Mouse (Mus musculus) liver, postnatal 0 days (tissue): ENCODE data around the gene Cdk5r1. TPM values are rescaled to one million over a fixed set of nuclear protein-coding genes. Genes with fewer than 3 reads are reported as not detected.
A peak's percentile ranks its signal among the peaks of the same experiment; 100 is the strongest.

Source experiments
- ATAC-seq: fragments of 200-750 bp; cut with Nextera tagmentation; 2 replicates; pipeline ENCODE4 v1.8.0; 2017; ENCODE audit warnings: mild to moderate bottlenecking, moderate library complexity
- DNase-seq: peaks from one replicate; pipeline ENCODE4 v3.0.0-alpha.2; 2016
- H3K27ac ChIP-seq: fragments of 300-500 bp; sonication (generic); 2 replicates; pipeline ENCODE4 v1.5.1; 2014; ENCODE audit warnings: antibody characterized with exemption, moderate library complexity, mild to moderate bottlenecking, low read depth
- H3K27me3 ChIP-seq: fragments of 300-500 bp; sonication (generic); 2 replicates; pipeline ENCODE4 v1.6.1; 2014; ENCODE audit warnings: low read length, control low read depth, mixed read lengths; ENCODE audit not compliant: insufficient read depth
- H3K36me3 ChIP-seq: fragments of 300-500 bp; sonication (generic); replicated peaks from 2 replicates; pipeline ENCODE4 v1.6.1; 2014; ENCODE audit warnings: mild to moderate bottlenecking, control low read depth, low read length, moderate library complexity, mixed read lengths; ENCODE audit not compliant: insufficient read depth
- H3K4me1 ChIP-seq: fragments of 300-500 bp; sonication (generic); 2 replicates; pipeline ENCODE4 v1.6.1; 2014; ENCODE audit warnings: antibody characterized with exemption, mild to moderate bottlenecking, control low read depth; ENCODE audit not compliant: insufficient read depth
- H3K4me2 ChIP-seq: fragments of 300-500 bp; sonication (generic); 2 replicates; pipeline ENCODE4 v1.6.1; 2014; ENCODE audit warnings: low read depth, mild to moderate bottlenecking, low read length, moderate library complexity, mixed read lengths
- H3K4me3 ChIP-seq: fragments of 300-500 bp; sonication (generic); 2 replicates; pipeline ENCODE4 v1.5.1; 2014; ENCODE audit warnings: low read depth, low read length
- H3K9ac ChIP-seq: fragments of 300-500 bp; sonication (generic); replicated peaks from 2 replicates; pipeline ENCODE4 v1.6.1; 2014; ENCODE audit warnings: mild to moderate bottlenecking, moderate library complexity
- H3K9me3 ChIP-seq: fragments of 300-500 bp; sonication (generic); 2 replicates; pipeline ENCODE4 v1.6.1; 2016; ENCODE audit warnings: mild to moderate bottlenecking, control low read depth, low read length, mixed read lengths
- CTCF ChIP-seq: sonication (generic); IDR thresholded peaks from 2 replicates; pipeline ENCODE4 v1.5.1; 2016; ENCODE audit warnings: antibody characterized with exemption, low read depth
- EP300 ChIP-seq: IDR thresholded peaks from 2 replicates; pipeline ENCODE4 v1.6.1; 2016; ENCODE audit warnings: antibody characterized with exemption, low read depth, mild to moderate bottlenecking
- WGBS: fragments of 180-500 bp; shearing (Covaris S2); extraction: QIAGEN DNeasy Blood & Tissue Kit; methylation state at CpG from one replicate; pipeline ENCODE4 v1.1.7; 2014; ENCODE audit not compliant: insufficient replicate concordance; 5-methylcytosine and 5-hydroxymethylcytosine counted together
- polyA plus RNA-seq: library from polyadenylated mRNA; unstranded; fragments of >200 nt; fragmentation: Nextera tagmentation; extraction: Ambion mirVana; gene quantifications from 2 replicates; pipeline ENCODE4 v1.2.1, GENCODE M21; 2015

The Cdk5r1 gene
- polyA plus RNA-seq, 1 experiment from 2014 or later = 0.28 TPM

GRCm38 (mm10) chr11:80499550-80499952, 22.7 kb downstream of the Cdk5r1 start:
- WGBS = 74% methylated on average over 4 of the region's 4 CpGs
- Histone ChIP-seq H3K4me3 (no peak overlapping the region), H3K36me3 (no peaks in the 10 kb centered on the region), H3K4me1 (peaks cover 18% of the 10 kb centered on the region), H3K9me3 (no peaks in the 10 kb centered on the region), H3K4me2 (no peak overlapping the region), H3K9ac (no peak overlapping the region), H3K27ac (no peak overlapping the region), H3K27me3 (no peaks in the 10 kb centered on the region)
- ATAC-seq (peak; percentile 70; the same call in 1 of the 2 replicates), DNase-seq (no peak)
- TF ChIP-seq EP300 = no peak
- TF ChIP-seq CTCF = no peak

- Histone ChIP-seq H3K4me1 (peaks cover 21% of the 10 kb centered on the region), H3K4me3 (no peak overlapping the region), H3K27me3 (no peaks in the 10 kb centered on the region), H3K9ac (no peak overlapping the region), H3K36me3 (no peaks in the 10 kb centered on the region), H3K27ac (0 out of 2 replicates have a peak overlapping the region, but pooled peaks have one; percentile 12), H3K4me2 (no peak overlapping the region), H3K9me3 (no peaks in the 10 kb centered on the region)
- TF ChIP-seq CTCF (no peak), EP300 (no peak)
- DNase-seq (no peak), ATAC-seq (no peak)
- 79% methylated on average over 6 of the region's 6 CpGs for WGBS
Observed at GRCm38 (mm10) chr11:80503281-80503680, 26.5 kb downstream of the Cdk5r1 start.

GRCm38 (mm10) chr11:80503726-80504452, 27.1 kb downstream of the Cdk5r1 start:
- H3K27ac ChIP-seq = peak overlapping the region; percentile 64

GRCm38 (mm10) chr11:80504519-80505385, 27.9 kb downstream of the Cdk5r1 start:
- peaks cover 16% of the 10 kb centered on the region for H3K4me1 ChIP-seq
- 39% methylated on average over 6 of the region's 6 CpGs for WGBS
- no peak overlapping the region for H3K4me3 ChIP-seq
- H3K36me3 ChIP-seq = no peaks in the 10 kb centered on the region
- H3K27me3 ChIP-seq = no peaks in the 10 kb centered on the region
- TF ChIP-seq CTCF (no peak), EP300 (no peak)
- H3K9me3 ChIP-seq = no peaks in the 10 kb centered on the region
- ATAC-seq (peak; percentile 51; the same call in 1 of the 2 replicates), DNase-seq (peak; percentile 48)
- H3K9ac ChIP-seq = no peak overlapping the region
- peak overlapping the region; percentile 64 for H3K27ac ChIP-seq
- H3K4me2 ChIP-seq = no peak overlapping the region

More at GRCm38 (mm10) chr11:80503726-80504452, 27.1 kb downstream of the Cdk5r1 start:
- no peaks in the 10 kb centered on the region for H3K36me3 ChIP-seq
- no peak overlapping the region for H3K4me3 ChIP-seq
- H3K4me2 ChIP-seq = no peak overlapping the region
- 57% methylated on average over 13 of the region's 13 CpGs for WGBS
- no peak for TF ChIP-seq EP300
- no peak for TF ChIP-seq CTCF
- H3K9ac ChIP-seq = no peak overlapping the region
- no peaks in the 10 kb centered on the region for H3K9me3 ChIP-seq
- H3K4me1 ChIP-seq = peaks cover 21% of the 10 kb centered on the region
- no peak for ATAC-seq
- no peak for DNase-seq
- H3K27me3 ChIP-seq = no peaks in the 10 kb centered on the region

- Histone ChIP-seq H3K9me3 (no peaks in the 10 kb centered on the region), H3K4me1 (peaks cover 15% of the 10 kb centered on the region), H3K27ac (peak overlapping the region; percentile 64; the same call in 1 of the 2 replicates), H3K27me3 (no peaks in the 10 kb centered on the region), H3K36me3 (no peaks in the 10 kb centered on the region), H3K4me3 (no peak overlapping the region), H3K4me2 (no peak overlapping the region), H3K9ac (no peak overlapping the region)
- 66% methylated on average over 3 of the region's 3 CpGs for WGBS
- DNase-seq = no peak
- ATAC-seq = no peak
- TF ChIP-seq CTCF (no peak), EP300 (no peak)
Observed at GRCm38 (mm10) chr11:80505581-80505980, 28.8 kb downstream of the Cdk5r1 start.

GRCm38 (mm10) chr11:80506483-80506882, 29.7 kb downstream of the Cdk5r1 start:
- Histone ChIP-seq H3K27me3 (no peaks in the 10 kb centered on the region), H3K9me3 (no peaks in the 10 kb centered on the region), H3K4me1 (peaks cover 15% of the 10 kb centered on the region), H3K36me3 (no peaks in the 10 kb centered on the region), H3K4me3 (no peak overlapping the region), H3K4me2 (no peak overlapping the region), H3K27ac (no peak overlapping the region), H3K9ac (no peak overlapping the region)
- TF ChIP-seq CTCF (no peak), EP300 (no peak)
- no peak for ATAC-seq
- DNase-seq = no peak
